Mouse (Mus musculus) heart, adult 2 months (tissue): ENCODE data around the gene Sacs. TPM values are rescaled to one million over a fixed set of nuclear protein-coding genes. Genes with fewer than 3 reads are reported as not detected.

Experiments
- DNase-seq, 2 experiments: peaks; one replicate each; pipeline ENCODE4 v3.0.0; 2021
- H3K27ac ChIP-seq: fragments of 200-600 bp; 2 replicates; pipeline ENCODE4 v1.8.1; 2022
- H3K27me3 ChIP-seq: fragments of 200-500 bp; 2 replicates; pipeline ENCODE4 v1.6.1; 2012; ENCODE audit warnings: mild to moderate bottlenecking, low read length, inconsistent platforms, mixed read lengths; ENCODE audit not compliant: control insufficient read depth, insufficient read depth
- H3K36me3 ChIP-seq: fragments of 200-500 bp; 2 replicates; pipeline ENCODE4 v1.6.1; 2012; ENCODE audit warnings: low read length, inconsistent platforms; ENCODE audit not compliant: control insufficient read depth, insufficient read depth
- H3K4me1 ChIP-seq: fragments of 200-500 bp; 2 replicates; pipeline ENCODE4 v1.6.1; 2011; ENCODE audit warnings: low read length; ENCODE audit not compliant: control insufficient read depth, insufficient read depth
- H3K4me3 ChIP-seq: fragments of 200-600 bp; 2 replicates; pipeline ENCODE4 v1.8.1; 2022
- H3K79me2 ChIP-seq: fragments of 200-500 bp; replicated peaks from 2 replicates; pipeline ENCODE4 v1.6.1; 2012; ENCODE audit warnings: mild to moderate bottlenecking, inconsistent platforms, low read length, moderate library complexity, mixed read lengths; ENCODE audit not compliant: control insufficient read depth, insufficient read depth
- H3K9ac ChIP-seq: fragments of 200-500 bp; 2 replicates; pipeline ENCODE4 v1.6.1; 2012; ENCODE audit warnings: low read depth, mild to moderate bottlenecking, control low read depth, inconsistent platforms, low read length, mixed read lengths
- CTCF ChIP-seq: fragments of 200-600 bp; IDR thresholded peaks from 2 replicates; pipeline ENCODE4 v1.8.1; 2022; ENCODE audit warnings: antibody characterized with exemption, mild to moderate bottlenecking, moderate library complexity
- EP300 ChIP-seq: fragments of 200-500 bp; IDR thresholded peaks from 2 replicates; pipeline ENCODE4 v1.6.1; 2011; ENCODE audit warnings: low read depth, low read length, control low read depth; ENCODE audit not compliant: insufficient read depth
- POLR2A ChIP-seq: fragments of 200-500 bp; IDR thresholded peaks from 2 replicates; pipeline ENCODE4 v1.6.1; 2011; ENCODE audit warnings: mild to moderate bottlenecking, low read depth, low read length, control low read depth; ENCODE audit not compliant: insufficient read depth
- WGBS: fragments of 180-500 bp; shearing (Covaris S2); methylation state at CpG from one replicate; pipeline ENCODE4 v1.1.7; 2018; 5-methylcytosine and 5-hydroxymethylcytosine counted together
- intact Hi-C: fragments of 180-260 bp; cut with DNase I; formaldehyde crosslinking; loops from one replicate; pipeline ENCODE4 v1.15.1; 2025
- polyA plus RNA-seq: library from polyadenylated mRNA; depleted of rRNA; stranded (reverse); fragments of >200 nt; gene quantifications from 2 replicates; pipeline ENCODE4 v1.2.3, GENCODE M21; 2012
- total RNA-seq, 2 experiments: library from RNA; stranded (reverse); gene quantifications; 2 replicates each; pipeline ENCODE4 v1.2.3; 2021

The Sacs gene
- total and polyA plus RNA-seq, 3 experiments: 3.3 to 25.8 (median 24.2) TPM

- H3K27me3 ChIP-seq: no peaks in the 10 kb centered on the region
- intact Hi-C loops: no loop called here
- no peak for TF ChIP-seq EP300
- no peak for TF ChIP-seq CTCF
- TF ChIP-seq POLR2A: no peak
- 66% methylated on average over 5 of the region's 5 CpGs for WGBS
- H3K9ac ChIP-seq: no peak overlapping the region
- H3K79me2 ChIP-seq: no peaks in the 10 kb centered on the region
- H3K36me3 ChIP-seq: no peaks in the 10 kb centered on the region
- no peaks in the 10 kb centered on the region for H3K4me1 ChIP-seq
- H3K27ac ChIP-seq: no peak overlapping the region
- H3K4me3 ChIP-seq: no peak overlapping the region
- DNase-seq: no peak
These were observed 86.3 kb downstream of the Sacs start for GRCm38 (mm10) chr14:61224387-61225077.

- WGBS: 50% methylated on average over 1 of the region's 1 CpGs
These were observed 87.9 kb downstream of the Sacs start for GRCm38 (mm10) chr14:61226151-61226550.

GRCm38 (mm10) chr14:61229763-61230162 is 91.5 kb downstream of the Sacs start:
- intact Hi-C loops: no loop called here
- Histone ChIP-seq H3K36me3 (no peaks in the 10 kb centered on the region), H3K4me1 (no peaks in the 10 kb centered on the region)

More at GRCm38 (mm10) chr14:61226151-61226550, 87.9 kb downstream of the Sacs start:
- no peaks in the 10 kb centered on the region for H3K27me3 ChIP-seq
- no peaks in the 10 kb centered on the region for H3K4me1 ChIP-seq
- no peaks in the 10 kb centered on the region for H3K79me2 ChIP-seq
- intact Hi-C loops: no loop called here
- DNase-seq: no peak
- TF ChIP-seq POLR2A: no peak
- no peak for TF ChIP-seq EP300
- no peak for TF ChIP-seq CTCF
- H3K9ac ChIP-seq: no peak overlapping the region
- no peaks in the 10 kb centered on the region for H3K36me3 ChIP-seq
- no peak overlapping the region for H3K4me3 ChIP-seq
- no peak overlapping the region for H3K27ac ChIP-seq

GRCm38 (mm10) chr14:61230179-61230578 is 91.9 kb downstream of the Sacs start:
- WGBS: 88% methylated on average over 4 of the region's 4 CpGs
- H3K27ac ChIP-seq: no peak overlapping the region
- DNase-seq: no peak
- no peak overlapping the region for H3K9ac ChIP-seq
- H3K27me3 ChIP-seq: no peaks in the 10 kb centered on the region
- H3K36me3 ChIP-seq: no peaks in the 10 kb centered on the region
- no peak for TF ChIP-seq EP300
- no peaks in the 10 kb centered on the region for H3K4me1 ChIP-seq
- no peaks in the 10 kb centered on the region for H3K79me2 ChIP-seq
- intact Hi-C loops: no loop called here
- no peak overlapping the region for H3K4me3 ChIP-seq

More at GRCm38 (mm10) chr14:61229763-61230162, 91.5 kb downstream of the Sacs start:
- DNase-seq: no peak
- Histone ChIP-seq H3K27me3 (no peaks in the 10 kb centered on the region), H3K9ac (no peak overlapping the region), H3K4me3 (no peak overlapping the region), H3K27ac (no peak overlapping the region), H3K79me2 (no peaks in the 10 kb centered on the region)
- WGBS: 75% methylated on average over 5 of the region's 5 CpGs
- TF ChIP-seq POLR2A (no peak), EP300 (no peak), CTCF (no peak)

GRCm38 (mm10) chr14:61232016-61232568 is 93.8 kb downstream of the Sacs start:
- WGBS: 76% methylated on average over 13 of the region's 13 CpGs
- no peaks in the 10 kb centered on the region for H3K36me3 ChIP-seq
- H3K27ac ChIP-seq: no peak overlapping the region
- no peak overlapping the region for H3K9ac ChIP-seq
- intact Hi-C loops: no loop called here
- no peaks in the 10 kb centered on the region; the same call in 1 of the 2 replicates for H3K4me1 ChIP-seq
- TF ChIP-seq EP300: no peak
- TF ChIP-seq CTCF: no peak
- no peak for TF ChIP-seq POLR2A
- no peaks in the 10 kb centered on the region for H3K79me2 ChIP-seq
- H3K27me3 ChIP-seq: no peaks in the 10 kb centered on the region
- no peak overlapping the region for H3K4me3 ChIP-seq
- no peak for DNase-seq

GRCm38 (mm10) chr14:61235846-61236474 is 97.7 kb downstream of the Sacs start:
- Histone ChIP-seq H3K9ac (no peak overlapping the region), H3K79me2 (no peaks in the 10 kb centered on the region), H3K4me1 (no peaks in the 10 kb centered on the region; the same call in 1 of the 2 replicates), H3K36me3 (no peaks in the 10 kb centered on the region), H3K27ac (no peak overlapping the region), H3K27me3 (no peaks in the 10 kb centered on the region), H3K4me3 (no peak overlapping the region)
- no peak for TF ChIP-seq EP300
- peak in 1 of 2 experiments; percentile 9 for DNase-seq
- intact Hi-C loops: no loop called here
- WGBS: 31% methylated on average over 5 of the region's 5 CpGs
